Mouse (Mus musculus): ENCODE measurements around the gene Galnt13. TPM values are rescaled to one million over a fixed set of nuclear protein-coding genes. Genes with fewer than 3 reads are reported as not detected.
"Not testable (repeated sequence)": the region's sequence is repeated elsewhere in the genome, so short reads cannot be mapped to it uniquely, and the experiment has no call there.

The Galnt13 gene
- polyA plus RNA-seq, 1 experiment from 2014 or later = 1.7 TPM

- Histone ChIP-seq H3K4me2 (ENCODE audit: low read length) (no peak overlapping the region), H3K9me3 (replicated peaks; ENCODE audit: control insufficient read depth, low read length) (no peaks in the 10 kb centered on the region), H3K27me3 (replicated peaks; ENCODE audit: control insufficient read depth, insufficient read depth, low read length) (no peaks in the 10 kb centered on the region), H3K36me3 (ENCODE audit: control insufficient read depth, insufficient read depth, low read length) (no peaks in the 10 kb centered on the region), H3K4me3 (ENCODE audit: low read depth, low read length) (no peak overlapping the region), H3K27ac (ENCODE audit: low read depth, low read length) (no peak overlapping the region), H3K9ac (ENCODE audit: low read length) (no peak overlapping the region), H3K4me1 (ENCODE audit: control insufficient read depth, insufficient read depth, low read length) (no peaks in the 10 kb centered on the region)
- DNase-seq (ENCODE audit: low spot score) (peak; percentile 52), ATAC-seq (peak; percentile 62; the same call in 1 of the 2 replicates)
- WGBS = 81% methylated on average over 3 of the region's 3 CpGs
These were observed 91.0 kb downstream of the Galnt13 start for GRCm38 (mm10) chr2:54527073-54527472.

DNA sequence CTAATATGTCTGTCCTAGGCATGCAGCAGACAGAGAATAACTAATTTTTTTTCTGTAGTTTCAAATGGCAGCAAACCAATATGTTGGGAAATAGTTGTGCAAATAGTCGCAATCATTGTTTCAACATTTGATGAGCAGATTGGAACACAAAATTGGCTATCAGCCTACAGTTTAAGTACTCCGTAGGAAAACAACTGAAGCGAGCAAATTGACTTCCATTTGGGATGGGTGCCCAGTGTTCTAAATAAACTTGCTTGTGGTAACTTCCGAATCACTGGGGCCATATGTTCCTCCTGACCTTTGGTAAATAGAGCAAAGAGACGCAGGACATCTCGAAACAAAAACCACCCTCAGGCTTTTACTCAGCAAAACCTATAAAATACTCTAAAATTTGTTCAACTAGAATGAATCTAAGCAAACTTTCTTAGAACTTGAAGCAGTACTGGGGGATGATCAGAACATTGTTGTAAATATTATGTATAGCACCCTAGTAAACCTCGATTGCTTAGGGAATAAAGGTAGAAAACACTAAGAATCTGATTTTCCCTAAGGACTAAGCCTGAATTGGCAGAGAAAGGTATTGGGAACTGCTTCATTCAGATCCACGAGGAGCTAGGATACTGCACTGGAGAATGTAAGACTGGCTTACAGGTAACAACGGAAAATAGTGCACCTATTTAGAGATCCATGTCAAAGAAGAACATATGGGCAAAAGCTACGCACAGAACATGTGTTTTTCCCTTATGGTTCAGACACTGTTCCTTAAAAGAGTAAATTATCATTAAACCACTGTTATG is 122.4 kb downstream of the Galnt13 start:
- Histone ChIP-seq H3K9me3 (replicated peaks; ENCODE audit: control insufficient read depth, low read length) (no peaks in the 10 kb centered on the region), H3K4me3 (ENCODE audit: low read depth, low read length) (no peak overlapping the region), H3K27me3 (replicated peaks; ENCODE audit: control insufficient read depth, insufficient read depth, low read length) (no peaks in the 10 kb centered on the region), H3K36me3 (ENCODE audit: control insufficient read depth, insufficient read depth, low read length) (no peaks in the 10 kb centered on the region), H3K9ac (ENCODE audit: low read length) (no peak overlapping the region), H3K27ac (ENCODE audit: low read depth, low read length) (no peak overlapping the region), H3K4me2 (ENCODE audit: low read length) (no peak overlapping the region), H3K4me1 (ENCODE audit: control insufficient read depth, insufficient read depth, low read length) (no peaks in the 10 kb centered on the region)
- WGBS = 75% methylated on average over 10 of the region's 10 CpGs
- DNase-seq (ENCODE audit: low spot score) = peak; percentile 23
- no peak for ATAC-seq

DNA sequence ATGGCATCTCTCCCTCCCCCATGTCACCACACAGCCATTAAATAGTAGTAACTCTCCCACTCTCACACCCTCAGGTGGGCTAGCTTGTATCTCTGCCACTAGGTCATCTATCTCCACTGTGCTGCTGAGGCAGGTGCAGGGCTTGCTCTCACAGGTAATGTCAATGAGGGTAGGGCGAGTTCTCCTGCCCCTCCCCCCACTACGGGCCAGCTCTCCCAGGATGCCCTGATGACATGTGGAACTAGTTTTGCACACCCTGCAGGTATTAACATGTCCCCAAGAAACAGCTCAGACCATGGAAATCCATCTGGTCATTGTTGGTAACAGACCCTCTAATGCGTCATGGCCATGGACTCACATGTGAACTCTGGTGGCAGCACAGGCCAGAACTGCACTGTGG is 129.0 kb downstream of the Galnt13 start:
- Histone ChIP-seq H3K4me1 (ENCODE audit: control insufficient read depth, insufficient read depth, low read length) (no peaks in the 10 kb centered on the region), H3K36me3 (ENCODE audit: control insufficient read depth, insufficient read depth, low read length) (no peaks in the 10 kb centered on the region), H3K4me2 (ENCODE audit: low read length) (no peak overlapping the region), H3K27ac (ENCODE audit: low read depth, low read length) (no peak overlapping the region), H3K4me3 (ENCODE audit: low read depth, low read length) (no peak overlapping the region), H3K9ac (ENCODE audit: low read length) (no peak overlapping the region), H3K27me3 (replicated peaks; ENCODE audit: control insufficient read depth, insufficient read depth, low read length) (no peaks in the 10 kb centered on the region), H3K9me3 (replicated peaks; ENCODE audit: control insufficient read depth, low read length) (no peaks in the 10 kb centered on the region)
- ATAC-seq (no peak), DNase-seq (ENCODE audit: low spot score) (no peak)
- WGBS = 92% methylated on average over 3 of the region's 3 CpGs

DNA sequence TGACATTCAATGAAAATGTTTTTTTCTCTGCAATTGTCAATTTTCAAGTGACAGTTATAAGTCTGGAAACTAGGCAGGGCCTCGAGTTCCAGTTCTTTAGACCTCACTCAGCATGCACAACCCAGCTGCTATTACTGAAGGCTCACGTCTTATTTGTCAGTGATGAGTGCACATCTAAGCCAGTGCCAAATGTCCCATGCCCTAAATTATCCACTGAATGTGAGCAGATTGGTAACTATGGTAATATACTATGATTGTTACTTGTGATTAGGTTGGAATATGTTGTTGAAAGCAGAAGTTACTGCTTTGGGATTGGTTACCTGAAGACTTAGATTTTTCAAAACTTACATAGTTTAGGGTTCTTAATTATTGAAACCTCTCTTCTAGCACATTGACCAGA is 131.1 kb downstream of the Galnt13 start:
- 65% methylated on average over 2 of the region's 2 CpGs for WGBS
- Histone ChIP-seq H3K27ac (ENCODE audit: low read depth, low read length) (no peak overlapping the region), H3K36me3 (ENCODE audit: control insufficient read depth, insufficient read depth, low read length) (no peaks in the 10 kb centered on the region), H3K9ac (ENCODE audit: low read length) (no peak overlapping the region), H3K9me3 (replicated peaks; ENCODE audit: control insufficient read depth, low read length) (no peaks in the 10 kb centered on the region), H3K4me3 (ENCODE audit: low read depth, low read length) (no peak overlapping the region), H3K27me3 (replicated peaks; ENCODE audit: control insufficient read depth, insufficient read depth, low read length) (no peaks in the 10 kb centered on the region), H3K4me2 (ENCODE audit: low read length) (no peak overlapping the region), H3K4me1 (ENCODE audit: control insufficient read depth, insufficient read depth, low read length) (no peaks in the 10 kb centered on the region)
- DNase-seq (ENCODE audit: low spot score) = no peak
- ATAC-seq = no peak

DNA sequence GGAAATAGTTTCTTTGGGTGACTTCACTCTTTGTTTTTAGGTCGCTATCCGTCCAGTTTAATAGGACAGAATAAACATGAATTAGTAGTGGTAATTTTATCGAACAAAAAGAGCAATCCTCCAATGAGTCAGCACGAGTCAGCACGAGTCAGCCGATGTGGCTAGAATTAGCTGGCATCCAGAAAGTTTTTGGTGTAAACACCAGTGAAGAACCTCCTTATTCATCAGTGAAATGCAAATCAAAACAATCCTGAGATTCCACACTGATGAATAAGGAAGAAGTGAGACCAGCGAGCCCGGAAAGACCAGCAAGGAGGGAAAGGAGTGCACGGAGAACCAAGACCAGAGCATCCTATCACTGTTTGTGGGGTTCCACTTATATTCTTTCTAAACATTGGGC is 131.5 kb downstream of the Galnt13 start:
- 90% methylated on average over 9 of the region's 9 CpGs for WGBS

DNA sequence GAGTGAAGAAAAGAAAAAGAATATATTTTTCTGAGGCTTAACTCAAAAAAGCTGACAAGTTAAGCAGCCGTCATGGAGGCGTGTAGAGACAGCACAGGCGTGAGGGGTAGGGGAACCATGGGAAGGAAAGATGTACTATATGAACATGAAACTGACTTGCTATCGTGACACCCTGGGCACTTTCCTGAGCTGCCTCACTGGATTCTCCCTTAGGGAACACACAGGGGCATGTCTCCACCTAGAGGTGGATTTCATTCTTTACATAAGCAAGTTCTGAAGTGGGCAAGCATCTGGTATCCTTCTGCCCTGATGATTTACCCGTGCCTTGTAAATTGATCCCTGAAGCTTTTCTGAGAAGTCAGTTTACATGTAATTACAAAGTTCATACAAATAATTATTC is 277.7 kb downstream of the Galnt13 start:
- not testable (repeated sequence) for H3K9me3 ChIP-seq (replicated peaks; ENCODE audit: control insufficient read depth, low read length); H3K4me1 ChIP-seq (ENCODE audit: control insufficient read depth, insufficient read depth, low read length); H3K4me3 ChIP-seq (ENCODE audit: low read depth, low read length); H3K9ac ChIP-seq (ENCODE audit: low read length); H3K36me3 ChIP-seq (ENCODE audit: control insufficient read depth, insufficient read depth, low read length); H3K27me3 ChIP-seq (replicated peaks; ENCODE audit: control insufficient read depth, insufficient read depth, low read length); H3K27ac ChIP-seq (ENCODE audit: low read depth, low read length); H3K4me2 ChIP-seq (ENCODE audit: low read length); DNase-seq (ENCODE audit: low spot score)
- WGBS = no CpG with 5 or more reads among the region's 5 CpGs
- ATAC-seq = peak; percentile 72

More for the DNA sequence above, 131.5 kb downstream of the Galnt13 start:
- Histone ChIP-seq H3K4me2 (ENCODE audit: low read length) (no peak overlapping the region), H3K4me1 (ENCODE audit: control insufficient read depth, insufficient read depth, low read length) (no peaks in the 10 kb centered on the region), H3K27me3 (replicated peaks; ENCODE audit: control insufficient read depth, insufficient read depth, low read length) (no peaks in the 10 kb centered on the region), H3K36me3 (ENCODE audit: control insufficient read depth, insufficient read depth, low read length) (no peaks in the 10 kb centered on the region), H3K27ac (ENCODE audit: low read depth, low read length) (no peak overlapping the region), H3K9me3 (replicated peaks; ENCODE audit: control insufficient read depth, low read length) (no peaks in the 10 kb centered on the region), H3K4me3 (ENCODE audit: low read depth, low read length) (no peak overlapping the region), H3K9ac (ENCODE audit: low read length) (no peak overlapping the region)
- DNase-seq (ENCODE audit: low spot score) (no peak), ATAC-seq (no peak)

- no peak overlapping the region for H3K9ac ChIP-seq (ENCODE audit: low read length)
These were observed 315.1 kb downstream of the Galnt13 start for GRCm38 (mm10) chr2:54751232-54751631.

DNA sequence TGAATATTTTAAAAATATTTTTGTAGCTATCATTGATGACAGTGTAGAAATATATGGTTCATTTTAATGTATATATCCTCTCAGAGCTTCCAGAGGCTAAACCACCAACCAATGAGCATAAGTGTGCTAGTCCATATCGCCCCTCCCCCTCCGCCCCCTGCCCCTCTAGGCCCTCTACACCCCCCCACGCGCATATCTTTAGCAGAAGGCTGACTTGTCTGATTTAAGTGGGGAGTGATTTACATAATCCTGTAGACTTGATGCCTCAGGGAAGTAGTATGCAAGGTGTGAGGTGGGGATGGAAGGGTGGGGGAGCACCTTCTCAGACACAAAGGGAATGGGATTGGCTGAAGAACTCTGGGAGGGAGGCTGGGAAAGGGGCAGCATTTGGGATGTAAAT is 323.7 kb downstream of the Galnt13 start:
- no peak for DNase-seq (ENCODE audit: low spot score)
- Histone ChIP-seq H3K27ac (ENCODE audit: low read depth, low read length) (no peak overlapping the region), H3K4me3 (ENCODE audit: low read depth, low read length) (no peak overlapping the region), H3K4me1 (ENCODE audit: control insufficient read depth, insufficient read depth, low read length) (no peaks in the 10 kb centered on the region), H3K9me3 (replicated peaks; ENCODE audit: control insufficient read depth, low read length) (no peaks in the 10 kb centered on the region), H3K9ac (ENCODE audit: low read length) (no peak overlapping the region), H3K27me3 (replicated peaks; ENCODE audit: control insufficient read depth, insufficient read depth, low read length) (no peaks in the 10 kb centered on the region), H3K36me3 (ENCODE audit: control insufficient read depth, insufficient read depth, low read length) (no peaks in the 10 kb centered on the region), H3K4me2 (ENCODE audit: low read length) (no peak overlapping the region)
- peak; percentile 58; the same call in 1 of the 2 replicates for ATAC-seq
- WGBS = 35% methylated on average over 4 of the region's 4 CpGs

More at GRCm38 (mm10) chr2:54751232-54751631, 315.1 kb downstream of the Galnt13 start:
- ATAC-seq (no peak), DNase-seq (ENCODE audit: low spot score) (no peak)
- Histone ChIP-seq H3K27me3 (replicated peaks; ENCODE audit: control insufficient read depth, insufficient read depth, low read length) (no peaks in the 10 kb centered on the region), H3K9me3 (replicated peaks; ENCODE audit: control insufficient read depth, low read length) (no peaks in the 10 kb centered on the region), H3K27ac (ENCODE audit: low read depth, low read length) (no peak overlapping the region), H3K4me2 (ENCODE audit: low read length) (no peak overlapping the region), H3K4me1 (ENCODE audit: control insufficient read depth, insufficient read depth, low read length) (no peaks in the 10 kb centered on the region), H3K4me3 (ENCODE audit: low read depth, low read length) (no peak overlapping the region), H3K36me3 (ENCODE audit: control insufficient read depth, insufficient read depth, low read length) (no peaks in the 10 kb centered on the region)
- WGBS = 84% methylated on average over 2 of the region's 2 CpGs

GRCm38 (mm10) chr2:54778790-54779273 is 342.7 kb downstream of the Galnt13 start:
- 83% methylated on average over 2 of the region's 2 CpGs for WGBS
- DNase-seq (ENCODE audit: low spot score) = no peak
- no peak overlapping the region for H3K4me2 ChIP-seq (ENCODE audit: low read length)
- H3K4me1 ChIP-seq (ENCODE audit: control insufficient read depth, insufficient read depth, low read length) = no peaks in the 10 kb centered on the region
- ATAC-seq = no peak
- no peak overlapping the region for H3K4me3 ChIP-seq (ENCODE audit: low read depth, low read length)
- no peaks in the 10 kb centered on the region for H3K27me3 ChIP-seq (replicated peaks; ENCODE audit: control insufficient read depth, insufficient read depth, low read length)
- H3K36me3 ChIP-seq (ENCODE audit: control insufficient read depth, insufficient read depth, low read length) = no peaks in the 10 kb centered on the region
- no peak overlapping the region for H3K9ac ChIP-seq (ENCODE audit: low read length)
- H3K27ac ChIP-seq (ENCODE audit: low read depth, low read length) = no peak overlapping the region
- no peaks in the 10 kb centered on the region for H3K9me3 ChIP-seq (replicated peaks; ENCODE audit: control insufficient read depth, low read length)
